Mouse (Mus musculus): ENCODE results near the gene 2310034G01Rik.

The 2310034G01Rik gene

GRCm38 (mm10) chr19:46350168-46350932, at the start of gene 2310034G01Rik:
TSS of gene 2310034G01Rik (minus strand) at chr19:46350302.
- in situ Hi-C loops (cut with MboI, MseI) = no loop called here

DNA sequence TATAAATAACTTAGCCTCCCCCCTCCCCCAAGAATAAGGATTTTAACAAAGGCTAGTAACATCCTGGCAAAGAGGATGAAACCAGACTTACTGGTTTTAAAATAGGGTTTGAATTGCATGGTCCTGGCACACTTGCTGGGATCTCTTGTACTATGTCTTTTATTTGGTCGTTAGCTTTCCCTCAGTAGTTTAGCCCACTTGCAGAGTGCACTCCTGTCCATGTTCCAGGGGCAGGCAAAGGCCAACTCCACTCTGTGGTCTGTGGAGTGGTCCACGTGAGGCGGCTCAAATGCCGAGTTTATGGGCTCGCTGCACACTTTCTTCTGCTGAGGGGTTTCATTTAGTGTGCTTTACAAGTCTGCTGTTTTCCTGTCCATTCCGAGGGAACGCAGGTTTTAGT, 49.8 kb upstream of the 2310034G01Rik start:
- in situ Hi-C loops (cut with MboI, MseI) = no loop called here

DNA sequence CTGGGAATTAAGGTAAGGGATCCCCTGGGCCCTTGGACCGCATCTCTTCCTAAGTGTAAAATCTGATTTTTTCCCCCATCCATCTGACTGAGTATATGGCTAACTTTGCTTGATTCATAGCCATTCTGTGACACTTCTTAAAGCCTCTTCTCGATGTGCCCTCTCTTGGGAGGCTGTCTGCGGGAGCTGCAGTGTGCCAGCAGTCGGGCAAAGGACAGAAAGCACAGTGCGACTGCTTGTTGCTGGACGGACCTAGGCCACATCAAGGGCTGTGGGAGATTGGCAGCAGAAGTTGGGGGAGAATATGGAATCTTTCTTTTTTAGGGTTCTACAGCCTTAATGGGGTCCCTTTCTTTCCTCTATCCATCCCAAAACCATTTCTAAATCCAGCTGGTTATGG, 49.3 kb upstream of the 2310034G01Rik start:
- in situ Hi-C loops (cut with MboI, MseI) = no loop called here

DNA sequence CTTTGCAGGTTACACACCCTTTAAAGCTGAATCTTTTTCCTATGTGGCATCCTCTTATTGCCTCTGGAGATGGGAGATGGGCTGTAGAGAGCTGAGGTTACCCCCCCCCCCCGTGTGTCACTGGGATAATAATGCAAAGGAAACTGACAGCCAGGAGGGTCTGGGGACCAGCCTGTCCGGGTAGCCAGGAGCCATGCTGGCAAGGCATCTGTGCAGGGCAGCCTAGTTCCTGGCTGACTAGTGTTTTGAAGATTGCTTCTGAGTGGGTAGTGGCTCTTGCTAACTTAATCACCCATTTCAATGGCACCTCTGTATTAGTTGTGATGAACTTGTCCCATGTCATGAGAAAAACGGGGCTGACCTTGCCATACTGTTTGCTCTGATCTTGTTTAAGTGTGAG, 48.3 kb upstream of the 2310034G01Rik start:
- in situ Hi-C loops (cut with MboI, MseI) = no loop called here

GRCm38 (mm10) chr19:46397436-46398001, 47.4 kb upstream of the 2310034G01Rik start:
- in situ Hi-C loops (cut with MboI, MseI) = no loop called here

DNA sequence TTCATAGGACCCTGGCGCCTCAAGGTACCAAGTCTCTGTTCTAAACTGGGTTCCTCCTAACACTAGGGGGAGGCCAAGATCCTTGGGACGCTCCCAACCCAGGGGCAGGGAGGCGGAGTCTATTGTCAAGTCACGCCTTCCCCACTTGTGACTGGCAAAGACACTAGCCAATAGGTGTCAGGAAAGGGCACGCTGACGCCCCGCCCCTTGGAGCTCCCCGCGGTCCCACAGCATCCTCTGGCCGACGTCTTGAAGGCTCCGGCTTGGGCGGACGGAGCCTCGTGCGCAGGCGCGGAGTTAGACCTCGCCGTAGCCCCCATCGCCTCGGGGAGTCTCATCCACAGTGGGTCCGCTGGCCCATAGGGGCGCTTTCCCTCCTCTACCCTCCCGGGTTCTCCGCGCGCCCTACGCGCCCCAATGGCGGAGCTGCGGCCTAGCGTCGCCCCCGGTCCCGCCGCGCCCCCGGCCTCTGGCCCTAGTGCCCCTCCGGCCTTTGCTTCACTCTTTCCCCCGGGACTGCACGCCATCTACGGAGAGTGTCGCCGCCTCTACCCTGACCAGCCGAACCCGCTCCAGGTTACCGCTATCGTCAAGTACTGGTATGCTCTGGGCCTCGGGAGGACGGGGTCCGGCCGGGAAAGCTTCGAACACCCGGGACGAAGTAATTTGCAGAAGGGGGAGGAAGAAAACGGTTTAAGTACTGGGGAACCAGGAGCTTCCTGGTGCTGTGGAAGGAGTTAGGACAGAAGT, 46.8 kb upstream of the 2310034G01Rik start, which contains the start of gene Sufu:
TSS of gene Sufu (plus strand) at position 211 of the 750 bp plus-strand sequence.
- in situ Hi-C loops (cut with MboI, MseI) = no loop called here

DNA sequence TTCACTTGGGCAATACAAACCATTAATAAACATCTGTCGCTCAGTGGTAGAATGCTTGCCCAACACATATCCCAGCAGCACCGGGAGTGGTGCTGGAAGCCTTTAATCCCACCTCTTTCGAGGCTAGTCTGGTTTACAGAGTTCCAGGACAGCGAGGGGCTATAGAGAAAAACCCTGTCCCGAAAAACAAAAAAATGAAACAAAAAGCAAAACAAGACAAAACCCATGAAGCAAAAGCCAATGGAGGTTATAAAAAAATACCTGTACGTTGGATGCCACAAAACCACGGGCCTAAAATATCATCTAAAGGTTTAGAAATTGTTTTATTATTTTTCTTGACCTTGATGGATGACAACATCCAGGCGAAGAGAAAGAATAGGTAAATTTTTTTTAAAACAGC, 46.0 kb upstream of the 2310034G01Rik start:
- in situ Hi-C loops (cut with MboI, MseI) = no loop called here

DNA sequence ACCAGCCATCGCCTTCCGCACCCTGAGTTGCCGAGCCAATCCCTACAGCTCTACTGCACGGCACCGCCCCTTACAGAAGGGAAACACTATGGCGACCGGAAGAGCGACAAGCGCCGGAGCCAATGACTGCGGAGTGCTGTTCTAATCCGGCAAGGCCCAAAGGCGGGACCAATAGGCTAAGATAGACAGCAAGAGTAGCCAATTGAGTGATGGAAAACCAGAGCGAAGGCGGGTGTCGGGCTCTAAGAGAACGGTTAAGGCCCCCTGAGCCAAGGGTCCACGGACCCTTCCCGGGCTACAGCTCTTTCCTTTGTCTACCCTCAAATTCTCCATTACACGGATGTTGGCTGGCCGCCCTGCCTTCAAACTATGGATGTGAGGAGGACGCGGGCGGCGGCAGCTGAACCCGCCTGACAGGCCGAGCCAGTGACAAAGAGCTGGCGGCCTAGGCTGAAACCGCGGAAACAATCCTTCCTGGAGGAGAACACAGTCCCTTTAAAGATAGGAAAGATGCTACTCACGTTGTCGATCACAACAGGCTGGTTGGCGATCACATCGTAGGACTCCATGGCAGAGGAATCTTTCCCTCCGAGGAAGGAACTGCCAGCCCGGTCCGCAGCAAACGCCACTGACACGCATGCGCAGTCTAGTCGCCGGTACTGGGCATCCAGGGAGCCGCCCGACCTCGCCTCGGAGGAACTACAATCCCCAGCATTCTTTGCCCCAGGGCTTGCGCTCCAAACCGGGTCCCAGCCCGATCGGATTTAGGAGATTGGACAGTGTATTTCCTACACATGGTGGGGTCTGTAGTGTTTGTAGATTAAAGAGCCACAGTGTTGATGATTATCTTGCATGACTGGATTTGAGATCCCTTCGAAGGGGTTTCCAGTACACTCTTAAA, 45.3 kb upstream of the 2310034G01Rik start, which contains the start of gene Actr1a:
TSS of gene Actr1a (minus strand) at position 640 of the 901 bp plus-strand sequence.
- in situ Hi-C loops (cut with MboI, MseI) = no loop called here

DNA sequence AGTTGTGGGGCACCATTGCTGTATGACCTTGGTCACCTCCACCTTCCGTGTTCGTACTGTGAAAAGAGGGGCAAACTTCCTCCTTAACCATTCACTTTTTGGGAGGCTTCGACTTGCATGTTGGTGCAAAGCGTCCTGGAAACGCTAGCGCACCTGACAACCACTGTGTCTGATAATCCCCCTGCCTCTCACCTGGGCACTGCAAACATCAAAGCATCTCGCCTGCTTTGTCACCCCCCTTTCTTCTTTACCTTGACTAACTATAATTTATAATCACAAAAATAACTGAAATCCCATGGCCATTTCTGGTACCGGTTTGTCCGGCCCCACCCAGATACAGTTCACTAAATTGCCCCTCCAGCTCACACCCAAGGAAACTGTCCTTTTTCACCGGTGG, 44.6 kb upstream of the 2310034G01Rik start:
- in situ Hi-C loops (cut with MboI, MseI) = no loop called here

DNA sequence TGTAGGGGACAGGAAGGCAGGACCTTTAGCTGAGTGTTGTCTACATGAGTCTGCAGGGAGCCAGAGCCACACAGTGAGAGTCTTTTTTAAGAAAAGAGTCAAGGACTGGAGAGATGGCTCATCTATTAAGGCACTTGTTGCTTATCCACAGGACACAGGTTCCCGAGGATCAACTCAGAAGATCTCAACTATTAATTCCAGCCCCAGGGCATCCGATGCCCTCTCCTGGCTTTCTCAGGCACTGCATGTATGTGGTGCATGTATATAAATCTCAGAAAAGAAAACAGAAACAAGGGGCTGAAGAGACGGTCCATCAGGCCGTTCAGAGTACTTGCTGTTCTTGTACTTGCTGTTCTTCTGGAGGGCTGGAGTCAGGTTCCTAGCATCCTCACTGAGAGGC, 41.9 kb upstream of the 2310034G01Rik start:
- in situ Hi-C loops (cut with MboI, MseI) = no loop called here

GRCm38 (mm10) chr19:46389872-46390271, 39.8 kb upstream of the 2310034G01Rik start:
- in situ Hi-C loops (cut with MboI, MseI) = loop anchor here (5.0 kb wide), 1 partner anchor 53 kb away; the partner anchor contains the start of gene Cuedc2

DNA sequence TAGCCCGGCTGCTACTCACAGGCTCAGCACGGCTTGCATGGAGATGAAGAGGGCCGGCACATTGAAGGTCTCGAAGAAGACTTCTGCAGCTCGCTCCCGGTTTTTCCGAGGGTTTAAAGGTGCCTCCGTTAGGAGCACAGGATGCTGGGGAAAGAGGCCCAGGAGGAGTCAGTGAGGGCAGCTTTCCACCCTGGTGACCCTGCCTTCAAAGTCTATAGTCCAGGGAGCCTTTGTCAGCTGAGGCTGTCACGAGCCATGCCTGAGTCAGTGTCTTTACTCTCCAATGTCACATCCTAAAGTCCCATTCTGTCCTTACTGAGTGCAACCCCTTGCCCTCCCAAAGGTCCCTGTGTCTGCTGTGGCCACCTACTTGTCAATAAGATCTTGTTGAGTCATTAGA, 32.2 kb upstream of the 2310034G01Rik start:
- in situ Hi-C loops (cut with MboI, MseI) = no loop called here

DNA sequence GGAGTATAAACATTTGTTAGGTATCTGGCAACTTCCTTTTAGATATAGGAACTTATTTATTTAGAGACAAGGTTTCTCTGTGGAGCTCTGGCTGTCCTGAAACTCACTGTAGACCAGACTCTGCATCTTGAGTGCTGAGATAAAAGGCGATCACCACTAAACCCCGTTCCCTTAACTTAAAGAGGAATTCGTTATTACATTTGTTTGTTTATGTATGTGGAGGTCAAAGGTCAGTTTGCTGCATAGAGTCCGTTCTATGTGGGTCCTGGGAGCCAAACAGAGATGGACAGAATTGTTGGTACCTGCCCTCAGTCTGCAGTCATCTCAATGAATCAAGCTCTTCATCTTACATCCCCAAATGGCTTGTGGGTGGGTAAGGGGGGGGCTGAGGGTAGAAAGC, 25.8 kb upstream of the 2310034G01Rik start:
- in situ Hi-C loops (cut with MboI, MseI) = no loop called here

GRCm38 (mm10) chr19:46375489-46375888, 25.4 kb upstream of the 2310034G01Rik start:
- in situ Hi-C loops (cut with MboI, MseI) = no loop called here

GRCm38 (mm10) chr19:46374477-46375088, 24.5 kb upstream of the 2310034G01Rik start:
- in situ Hi-C loops (cut with MboI, MseI) = no loop called here

DNA sequence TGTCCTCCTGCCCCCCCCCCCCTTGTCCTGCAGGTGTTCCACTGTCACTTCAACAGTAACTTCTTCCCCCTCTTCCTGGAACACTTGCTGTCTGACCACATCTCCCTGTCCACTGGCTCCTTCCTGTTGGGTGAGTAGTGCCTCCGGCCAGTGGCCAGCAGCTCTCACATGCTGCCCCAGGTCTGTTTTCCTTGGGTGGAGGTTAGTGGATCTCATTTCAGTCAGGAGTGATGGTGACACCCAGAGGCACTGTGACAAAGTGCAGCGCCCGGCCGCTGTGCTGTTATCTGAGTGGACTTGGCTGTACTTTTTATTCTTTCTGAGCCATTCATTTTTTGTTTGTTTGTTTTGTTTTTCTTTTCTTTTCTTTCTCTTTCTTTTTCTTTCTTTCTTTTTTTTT, 19.1 kb upstream of the 2310034G01Rik start:
- in situ Hi-C loops (cut with MboI, MseI) = loop anchor here (10.0 kb wide), 1 partner anchor 56 kb away; no protein-coding TSS in a partner anchor

DNA sequence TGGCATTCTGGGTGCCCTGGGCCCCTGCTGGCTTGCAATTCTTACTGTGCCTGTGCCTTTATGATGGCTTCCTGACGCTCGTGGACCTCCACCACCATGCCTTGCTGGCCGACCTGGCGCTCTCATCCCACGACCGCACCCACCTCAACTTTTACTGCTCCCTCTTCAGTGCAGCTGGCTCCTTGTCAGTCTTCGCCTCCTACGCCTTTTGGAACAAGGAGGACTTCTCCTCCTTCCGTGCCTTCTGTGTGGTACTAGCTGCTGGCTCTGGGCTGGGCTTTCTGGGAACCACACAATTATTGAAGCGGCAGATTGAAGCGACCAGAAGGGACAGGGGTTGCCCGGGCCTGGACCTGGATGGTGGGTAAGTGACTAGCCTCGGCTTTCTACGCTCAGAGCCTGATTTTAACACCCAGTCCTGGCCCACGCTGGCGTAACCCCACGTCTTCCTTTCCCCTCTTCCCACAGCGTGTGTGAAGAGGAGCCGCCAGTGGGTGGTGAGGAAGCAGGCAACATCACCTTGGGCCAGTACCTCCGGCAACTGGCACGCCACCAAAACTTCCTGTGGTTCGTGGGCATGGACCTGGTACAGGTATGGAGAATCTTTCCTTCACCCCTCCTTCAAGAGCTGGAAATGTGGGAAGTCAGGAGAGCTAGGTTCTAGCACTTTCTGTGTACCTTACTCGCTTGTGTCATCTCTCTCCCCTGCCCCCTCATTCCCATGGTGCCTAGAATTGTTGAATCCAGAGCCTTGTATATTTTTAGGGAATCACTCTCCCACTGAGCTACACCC, 17.9 kb upstream of the 2310034G01Rik start:
- in situ Hi-C loops (cut with MboI, MseI) = loop anchor here (10.0 kb wide), 1 partner anchor 57 kb away; no protein-coding TSS in a partner anchor

- in situ Hi-C loops (cut with MboI, MseI) = loop anchor here (10.0 kb wide), 1 partner anchor 61 kb away; no protein-coding TSS in a partner anchor
Measured at GRCm38 (mm10) chr19:46363294-46364009, 13.3 kb upstream of the 2310034G01Rik start.

- in situ Hi-C loops (cut with MboI, MseI) = loop anchor here (10.0 kb wide), 1 partner anchor 63 kb away; no protein-coding TSS in a partner anchor
Measured at GRCm38 (mm10) chr19:46362104-46362503, 12.0 kb upstream of the 2310034G01Rik start.

All from T-helper 2 cell (primary cell).